Mouse (Mus musculus): ENCODE data around the gene Crhr1. TPM values are rescaled to one million over a fixed set of nuclear protein-coding genes. Genes with fewer than 3 reads are reported as not detected.

Gene Crhr1
- polyA plus RNA-seq, 1 experiment from 2014 or later = not detected

DNA sequence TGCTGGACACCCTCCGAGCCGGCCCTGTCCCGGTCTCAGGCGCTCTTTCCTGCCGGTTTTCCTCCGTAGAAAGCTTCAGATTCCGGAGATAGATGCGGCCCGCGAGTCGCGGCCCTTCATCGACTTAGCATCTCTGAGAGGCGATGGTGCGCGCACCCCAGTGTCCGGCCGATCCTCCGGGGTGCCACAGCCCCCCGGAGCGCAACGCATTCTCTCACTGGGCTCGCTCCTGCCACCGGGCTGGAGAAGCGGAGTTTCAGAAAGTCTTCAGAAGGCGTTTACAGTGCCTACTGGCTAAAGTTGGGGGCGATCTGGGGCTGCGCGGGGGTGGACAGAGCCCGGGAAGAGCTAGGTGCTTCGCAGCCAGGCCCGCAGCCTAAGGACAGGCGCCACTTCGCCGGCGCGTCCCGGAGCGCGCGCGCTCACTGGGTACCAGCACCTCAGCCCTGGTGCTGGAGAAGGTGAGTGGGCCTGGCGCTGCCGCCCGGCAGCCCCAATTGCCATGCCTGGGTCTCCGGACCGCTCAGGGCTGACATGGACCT is 858 bp downstream of the Crhr1 start:
- no peak for ATAC-seq (ENCODE audit: insufficient read depth)
- 0 out of 2 replicates have a peak, but pooled peaks cover 13% of the 10 kb centered on the region for H3K4me1 ChIP-seq (replicated peaks)
- no peaks in the 10 kb centered on the region for H3K9me3 ChIP-seq (replicated peaks)
- H3K4me3 ChIP-seq (replicated peaks) = no peak overlapping the region; the same call in 1 of the 2 replicates
- H3K27me3 ChIP-seq = peaks cover 73% of the 10 kb centered on the region
- WGBS (ENCODE audit: insufficient replicate concordance) = 1% methylated on average over 47 of the region's 47 CpGs
- peak overlapping the region; percentile 53; the same call in 1 of the 2 replicates for H3K4me2 ChIP-seq
- no peaks in the 10 kb centered on the region for H3K36me3 ChIP-seq (replicated peaks)
- H3K27ac ChIP-seq (replicated peaks) = no peak overlapping the region
- H3K9ac ChIP-seq = no peak overlapping the region

DNA sequence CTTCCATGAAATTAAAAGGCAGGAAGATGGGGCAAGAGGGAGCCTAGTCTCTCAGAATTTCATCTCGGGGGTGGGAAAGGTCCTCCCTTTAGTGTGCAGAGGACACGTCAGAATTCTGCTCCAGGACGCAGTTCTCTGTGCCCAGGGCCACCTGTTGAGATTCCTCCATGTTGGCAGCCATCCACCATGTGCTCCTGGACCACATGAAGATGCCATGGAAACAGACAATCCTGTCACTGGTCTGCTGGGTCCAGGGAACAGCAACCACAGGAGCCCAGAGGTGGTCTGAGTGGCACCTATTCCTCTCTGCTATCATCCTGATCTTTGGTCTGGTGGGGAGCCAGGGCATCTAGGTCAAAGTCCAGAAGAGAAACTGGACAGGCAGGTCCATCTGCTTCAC is 6.3 kb downstream of the Crhr1 start:
- no peak for ATAC-seq (ENCODE audit: insufficient read depth)
- 42% methylated on average over 3 of the region's 3 CpGs for WGBS (ENCODE audit: insufficient replicate concordance)

DNA sequence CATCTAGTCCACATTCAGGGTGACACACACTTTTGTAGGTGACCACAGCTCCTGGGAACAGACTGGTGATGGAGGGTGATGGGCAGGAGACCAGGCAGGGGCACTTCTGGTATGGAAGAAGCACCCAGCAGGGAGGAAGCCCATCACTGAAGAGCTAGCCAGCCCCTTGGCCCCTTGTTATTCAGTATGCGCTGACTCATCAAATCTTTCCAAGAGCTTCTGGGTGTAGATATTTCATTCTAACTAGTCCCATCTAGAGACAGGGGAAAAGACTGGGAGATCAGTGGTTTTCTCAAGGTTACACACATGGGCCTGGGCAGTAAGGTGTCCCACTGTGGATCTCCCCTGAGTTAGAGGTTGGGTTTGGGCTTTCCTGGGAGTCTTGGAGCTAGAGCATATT is 12.3 kb downstream of the Crhr1 start:
- no peak overlapping the region for H3K9ac ChIP-seq
- no peaks in the 10 kb centered on the region for H3K9me3 ChIP-seq (replicated peaks)
- H3K27me3 ChIP-seq = no peaks in the 10 kb centered on the region
- H3K4me1 ChIP-seq (replicated peaks) = no peaks in the 10 kb centered on the region
- H3K4me3 ChIP-seq (replicated peaks) = no peak overlapping the region
- ATAC-seq (ENCODE audit: insufficient read depth) = no peak
- WGBS (ENCODE audit: insufficient replicate concordance) = 81% methylated on average over 1 of the region's 1 CpGs
- no peak overlapping the region for H3K4me2 ChIP-seq
- no peaks in the 10 kb centered on the region for H3K36me3 ChIP-seq (replicated peaks)
- no peak overlapping the region for H3K27ac ChIP-seq (replicated peaks)

More for the DNA sequence above, 6.3 kb downstream of the Crhr1 start:
- Histone ChIP-seq H3K9me3 (replicated peaks) (no peaks in the 10 kb centered on the region), H3K36me3 (replicated peaks) (no peaks in the 10 kb centered on the region), H3K4me2 (no peak overlapping the region), H3K27me3 (peaks cover 33% of the 10 kb centered on the region), H3K27ac (replicated peaks) (no peak overlapping the region), H3K9ac (no peak overlapping the region), H3K4me1 (replicated peaks) (no peaks in the 10 kb centered on the region), H3K4me3 (replicated peaks) (no peak overlapping the region)

DNA sequence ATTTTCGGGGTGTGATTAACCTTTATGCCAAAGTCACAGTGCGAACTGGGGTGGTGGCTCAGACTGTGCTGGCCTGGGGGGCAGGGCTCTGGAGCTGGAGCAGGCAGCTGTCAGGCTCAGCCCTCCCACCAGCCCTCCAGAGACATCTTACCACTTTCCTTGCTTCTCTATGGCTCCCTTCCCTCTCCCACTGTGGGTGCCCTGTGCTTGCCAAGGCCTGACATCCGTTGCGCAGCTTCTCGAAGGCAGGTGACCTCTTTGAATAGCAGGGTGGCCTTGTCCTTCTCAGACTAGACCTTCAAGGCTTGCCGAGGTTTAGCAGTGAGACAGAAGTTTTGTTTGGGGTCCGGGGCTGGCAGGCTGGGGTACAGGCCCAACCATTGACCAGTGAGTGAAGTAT is 16.1 kb downstream of the Crhr1 start:
- Histone ChIP-seq H3K4me1 (replicated peaks) (no peaks in the 10 kb centered on the region), H3K4me3 (replicated peaks) (no peak overlapping the region)

DNA sequence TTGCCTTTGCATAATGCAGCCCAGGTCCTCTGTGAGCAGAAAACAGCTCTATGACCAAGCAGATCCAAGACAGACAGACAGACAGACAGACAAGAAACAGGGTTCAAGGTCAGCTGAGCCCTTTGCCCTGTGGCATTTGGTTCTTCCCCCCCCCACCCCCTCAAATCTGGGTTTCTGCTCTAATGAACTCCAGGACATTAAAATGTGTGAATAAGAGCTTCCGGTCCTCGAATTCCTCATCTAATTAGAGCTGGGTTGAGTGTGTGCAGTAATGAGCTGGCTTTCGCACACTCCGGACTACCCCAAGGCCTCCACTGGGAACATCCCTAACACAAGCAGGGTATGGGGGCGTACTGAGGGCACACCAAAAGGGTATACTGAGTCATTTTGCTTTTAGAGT is 18.3 kb downstream of the Crhr1 start:
- H3K27me3 ChIP-seq = peaks cover 6% of the 10 kb centered on the region; the same call in 1 of the 2 replicates
- H3K27ac ChIP-seq (replicated peaks) = no peak overlapping the region
- H3K4me1 ChIP-seq (replicated peaks) = no peaks in the 10 kb centered on the region
- H3K36me3 ChIP-seq (replicated peaks) = no peaks in the 10 kb centered on the region
- no peak overlapping the region for H3K4me2 ChIP-seq
- ATAC-seq (ENCODE audit: insufficient read depth) = no peak
- no peak overlapping the region for H3K4me3 ChIP-seq (replicated peaks)
- 63% methylated on average over 5 of the region's 5 CpGs for WGBS (ENCODE audit: insufficient replicate concordance)
- no peak overlapping the region for H3K9ac ChIP-seq
- H3K9me3 ChIP-seq (replicated peaks) = no peaks in the 10 kb centered on the region

More for the DNA sequence above, 16.1 kb downstream of the Crhr1 start:
- Histone ChIP-seq H3K9me3 (replicated peaks) (no peaks in the 10 kb centered on the region), H3K27ac (replicated peaks) (no peak overlapping the region), H3K27me3 (no peaks in the 10 kb centered on the region), H3K36me3 (replicated peaks) (no peaks in the 10 kb centered on the region), H3K4me2 (no peak overlapping the region), H3K9ac (no peak overlapping the region)
- no peak for ATAC-seq (ENCODE audit: insufficient read depth)
- WGBS (ENCODE audit: insufficient replicate concordance) = 51% methylated on average over 7 of the region's 7 CpGs

DNA sequence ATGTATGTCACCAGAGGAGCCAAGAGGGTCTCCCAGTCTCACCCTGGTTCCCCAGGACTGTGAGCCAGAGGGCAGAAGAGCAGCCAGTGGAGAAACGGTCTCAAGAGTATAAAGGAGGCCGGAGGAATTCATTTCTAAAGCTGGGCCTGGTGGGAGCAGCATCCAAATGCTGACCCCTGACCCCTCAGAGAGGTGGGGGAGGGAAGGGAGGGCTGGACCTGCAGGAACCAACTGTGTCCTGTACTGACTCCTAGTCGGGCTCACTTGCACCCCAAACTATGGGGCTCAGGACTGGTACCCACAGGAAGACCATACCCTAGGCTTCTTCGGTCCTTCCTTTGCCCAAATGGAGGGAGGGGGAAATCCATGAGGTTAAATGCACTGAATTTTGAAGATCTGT is 21.7 kb downstream of the Crhr1 start:
- no peaks in the 10 kb centered on the region for H3K36me3 ChIP-seq (replicated peaks)
- no peak overlapping the region for H3K4me2 ChIP-seq
- H3K9ac ChIP-seq = no peak overlapping the region
- no peaks in the 10 kb centered on the region for H3K4me1 ChIP-seq (replicated peaks)
- H3K9me3 ChIP-seq (replicated peaks) = no peaks in the 10 kb centered on the region
- WGBS (ENCODE audit: insufficient replicate concordance) = 52% methylated on average over 4 of the region's 4 CpGs
- no peak overlapping the region for H3K4me3 ChIP-seq (replicated peaks)
- ATAC-seq (ENCODE audit: insufficient read depth) = no peak
- no peak overlapping the region for H3K27ac ChIP-seq (replicated peaks)
- H3K27me3 ChIP-seq = peaks cover 38% of the 10 kb centered on the region

DNA sequence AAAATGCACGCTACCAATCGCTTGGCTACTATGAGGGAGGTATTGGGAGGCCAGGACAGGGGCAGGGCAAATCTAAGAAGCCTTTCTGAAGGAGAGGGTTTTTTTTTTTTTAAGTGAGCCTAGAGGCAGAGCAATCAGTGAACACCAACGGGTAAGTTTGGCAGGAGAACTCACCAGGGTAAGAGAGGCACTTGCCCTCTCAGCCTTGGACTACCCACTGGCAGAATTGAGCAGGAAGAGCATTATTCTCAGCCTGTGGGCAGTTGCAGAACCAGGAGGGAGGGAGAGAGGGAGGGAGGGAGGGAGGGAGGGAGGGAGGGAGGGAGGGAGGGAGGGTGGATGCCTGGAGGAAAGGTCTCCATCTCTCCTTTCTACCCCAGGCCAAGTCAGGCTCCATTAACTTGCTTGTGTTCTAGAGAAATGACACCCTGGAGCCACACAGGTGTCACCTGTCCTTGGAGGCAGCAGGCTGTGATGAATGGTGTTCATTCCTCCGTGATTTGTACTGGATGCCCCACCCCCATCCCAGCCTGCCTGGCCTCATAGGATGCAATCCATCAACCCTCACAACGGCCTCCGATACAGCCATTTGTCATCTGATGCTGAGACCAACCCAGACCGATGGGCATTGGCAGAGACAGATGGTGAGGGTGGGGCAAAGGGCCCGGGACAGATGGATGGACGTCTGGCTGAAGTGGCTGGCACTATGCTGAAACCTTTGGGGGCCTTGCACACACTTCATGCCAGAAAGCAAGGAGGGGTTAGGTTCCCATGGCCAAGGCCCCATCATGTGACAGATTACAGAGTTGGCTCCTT is 22.4 kb downstream of the Crhr1 start:
- H3K27me3 ChIP-seq = peaks cover 42% of the 10 kb centered on the region
- H3K36me3 ChIP-seq (replicated peaks) = no peaks in the 10 kb centered on the region
- 26% methylated on average over 9 of the region's 9 CpGs for WGBS (ENCODE audit: insufficient replicate concordance)
- ATAC-seq (ENCODE audit: insufficient read depth) = no peak
- H3K9me3 ChIP-seq (replicated peaks) = no peaks in the 10 kb centered on the region
- H3K9ac ChIP-seq = no peak overlapping the region
- H3K4me3 ChIP-seq (replicated peaks) = no peak overlapping the region
- no peaks in the 10 kb centered on the region for H3K4me1 ChIP-seq (replicated peaks)
- no peak overlapping the region for H3K4me2 ChIP-seq
- no peak overlapping the region for H3K27ac ChIP-seq (replicated peaks)

DNA sequence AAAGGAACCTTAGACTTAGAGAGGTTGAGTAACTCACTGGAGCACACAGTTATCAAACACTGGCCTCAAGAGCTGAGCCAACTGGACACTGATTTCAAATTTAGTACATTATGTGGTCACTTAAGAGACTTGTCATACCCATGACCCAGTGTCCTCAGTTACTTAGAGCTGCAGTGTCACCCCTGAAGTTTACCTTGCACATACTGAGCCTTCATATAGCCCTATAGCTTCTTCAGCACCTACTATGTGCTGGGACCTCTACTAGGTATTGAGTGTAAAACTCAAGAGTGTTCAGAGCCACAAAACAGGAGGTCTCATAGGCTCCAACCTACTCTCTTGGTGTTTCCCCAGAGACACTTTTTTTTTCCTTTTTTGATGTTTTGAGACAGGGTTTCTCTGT is 23.2 kb downstream of the Crhr1 start:
- no peak overlapping the region for H3K9ac ChIP-seq
- H3K27me3 ChIP-seq = peaks cover 42% of the 10 kb centered on the region
- no peak overlapping the region for H3K4me2 ChIP-seq
- H3K36me3 ChIP-seq (replicated peaks) = no peaks in the 10 kb centered on the region
- no peak overlapping the region for H3K4me3 ChIP-seq (replicated peaks)
- H3K9me3 ChIP-seq (replicated peaks) = no peaks in the 10 kb centered on the region
- H3K27ac ChIP-seq (replicated peaks) = no peak overlapping the region
- ATAC-seq (ENCODE audit: insufficient read depth) = no peak
- H3K4me1 ChIP-seq (replicated peaks) = no peaks in the 10 kb centered on the region

DNA sequence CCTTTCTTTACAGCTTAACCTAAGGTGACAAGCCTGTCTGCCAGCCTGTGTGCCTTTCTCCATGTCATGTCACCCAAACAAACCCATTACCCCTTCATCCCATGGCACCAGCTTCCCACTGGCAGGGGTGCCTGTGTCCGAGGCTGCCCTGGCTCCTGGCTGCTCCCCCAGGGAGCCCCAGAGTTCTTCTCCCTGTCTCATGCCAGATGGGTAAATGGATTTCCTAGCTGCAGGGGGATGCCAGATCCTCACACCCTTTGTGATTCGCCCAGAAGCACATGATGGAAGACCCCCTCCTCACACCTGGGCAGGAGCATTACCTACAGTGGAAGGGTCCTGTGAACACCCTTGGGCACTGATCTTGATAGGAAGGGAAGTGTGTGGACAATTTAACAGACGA is 23.7 kb downstream of the Crhr1 start:
- H3K36me3 ChIP-seq (replicated peaks) = no peaks in the 10 kb centered on the region
- ATAC-seq (ENCODE audit: insufficient read depth) = no peak
- H3K4me3 ChIP-seq (replicated peaks) = no peak overlapping the region
- no peaks in the 10 kb centered on the region for H3K9me3 ChIP-seq (replicated peaks)
- no peak overlapping the region for H3K27ac ChIP-seq (replicated peaks)
- H3K4me2 ChIP-seq = no peak overlapping the region
- WGBS (ENCODE audit: insufficient replicate concordance) = 26% methylated on average over 3 of the region's 3 CpGs
- no peak overlapping the region for H3K9ac ChIP-seq
- H3K27me3 ChIP-seq = peaks cover 42% of the 10 kb centered on the region
- H3K4me1 ChIP-seq (replicated peaks) = no peaks in the 10 kb centered on the region

DNA sequence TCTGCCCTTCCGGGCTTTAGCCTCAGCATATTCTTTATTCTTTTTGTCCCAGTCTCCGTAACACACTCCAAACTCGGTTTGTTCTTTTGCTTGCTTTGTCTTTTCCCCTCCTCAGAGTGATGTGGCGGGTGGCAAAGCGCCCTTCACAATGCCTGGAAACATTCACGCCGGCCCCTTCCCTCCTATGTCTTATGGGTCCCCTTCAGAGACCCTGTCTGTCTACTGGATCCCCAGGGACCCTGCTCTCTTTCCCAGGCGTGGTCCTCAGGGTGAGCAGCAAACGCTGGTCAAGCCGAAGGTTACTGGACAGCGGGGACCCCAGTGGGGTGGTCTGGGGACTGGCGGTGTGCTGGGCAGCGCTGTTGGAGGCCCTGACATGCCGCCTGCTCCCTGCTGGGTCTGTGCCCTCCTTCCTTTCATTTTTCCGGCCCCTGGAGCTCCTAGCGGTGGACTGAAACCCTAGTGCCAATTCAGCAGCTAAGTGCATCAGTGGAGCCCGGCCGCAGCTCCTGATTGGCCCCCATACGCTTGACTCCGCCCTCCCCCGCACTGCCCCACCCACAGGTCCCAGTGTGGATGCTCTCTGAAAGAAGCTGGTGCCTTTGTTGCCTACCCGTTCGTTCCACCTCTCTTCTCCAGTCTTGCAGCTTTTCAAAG is 25.1 kb downstream of the Crhr1 start:
- Histone ChIP-seq H3K36me3 (replicated peaks) (no peaks in the 10 kb centered on the region), H3K9ac (no peak overlapping the region), H3K27ac (replicated peaks) (no peak overlapping the region), H3K4me1 (replicated peaks) (no peaks in the 10 kb centered on the region), H3K4me3 (replicated peaks) (no peak overlapping the region), H3K9me3 (replicated peaks) (no peaks in the 10 kb centered on the region), H3K27me3 (peaks cover 42% of the 10 kb centered on the region), H3K4me2 (no peak overlapping the region; the same call in 1 of the 2 replicates)
- no peak for ATAC-seq (ENCODE audit: insufficient read depth)
- 6% methylated on average over 23 of the region's 23 CpGs for WGBS (ENCODE audit: insufficient replicate concordance)

DNA sequence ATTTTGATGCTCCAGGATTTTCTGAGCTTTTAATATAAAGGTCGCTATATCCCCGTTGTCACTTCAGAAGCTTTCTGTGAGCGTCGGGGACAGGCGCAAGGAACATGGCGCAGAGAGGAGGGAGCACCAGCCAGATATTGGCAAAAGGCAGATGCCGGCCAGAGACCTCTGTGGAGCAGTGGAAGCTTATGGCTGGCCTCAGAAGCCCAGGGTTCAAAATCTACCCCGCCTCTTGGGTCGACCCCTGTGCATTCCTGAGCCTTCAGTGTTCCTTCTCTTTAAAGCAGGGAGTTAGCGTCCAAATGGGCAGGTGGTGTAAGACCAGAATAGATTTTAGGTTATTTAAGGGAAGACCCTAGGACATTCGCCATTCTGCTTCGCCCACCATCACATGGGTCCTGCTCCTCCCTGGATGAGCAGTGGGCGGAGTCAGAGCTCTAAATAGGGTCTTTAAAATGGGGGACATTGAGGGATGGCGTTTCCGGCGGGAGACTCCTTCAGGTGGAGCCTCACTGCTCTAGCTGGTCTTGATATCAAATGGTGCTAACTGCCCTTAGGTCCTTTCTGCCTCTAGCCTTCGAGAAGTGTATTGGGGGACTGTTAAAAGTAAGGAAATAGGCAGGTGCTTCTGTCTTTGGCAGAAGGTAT is 25.7 kb downstream of the Crhr1 start:
- Histone ChIP-seq H3K9me3 (replicated peaks) (no peaks in the 10 kb centered on the region), H3K27ac (replicated peaks) (no peak overlapping the region), H3K4me1 (replicated peaks) (no peaks in the 10 kb centered on the region), H3K27me3 (peaks cover 42% of the 10 kb centered on the region), H3K36me3 (replicated peaks) (no peaks in the 10 kb centered on the region), H3K9ac (no peak overlapping the region), H3K4me2 (no peak overlapping the region), H3K4me3 (replicated peaks) (no peak overlapping the region)
- WGBS (ENCODE audit: insufficient replicate concordance) = 9% methylated on average over 17 of the region's 17 CpGs
- ATAC-seq (ENCODE audit: insufficient read depth) = no peak

Measured in liver, embryonic 15.5 days (tissue).